Mouse (Mus musculus): ENCODE measurements around the gene Tmem120b. TPM values are rescaled to one million over a fixed set of nuclear protein-coding genes. Genes with fewer than 3 reads are reported as not detected.

The Tmem120b gene
- polyA plus RNA-seq, 1 experiment = 9.9 TPM

DNA sequence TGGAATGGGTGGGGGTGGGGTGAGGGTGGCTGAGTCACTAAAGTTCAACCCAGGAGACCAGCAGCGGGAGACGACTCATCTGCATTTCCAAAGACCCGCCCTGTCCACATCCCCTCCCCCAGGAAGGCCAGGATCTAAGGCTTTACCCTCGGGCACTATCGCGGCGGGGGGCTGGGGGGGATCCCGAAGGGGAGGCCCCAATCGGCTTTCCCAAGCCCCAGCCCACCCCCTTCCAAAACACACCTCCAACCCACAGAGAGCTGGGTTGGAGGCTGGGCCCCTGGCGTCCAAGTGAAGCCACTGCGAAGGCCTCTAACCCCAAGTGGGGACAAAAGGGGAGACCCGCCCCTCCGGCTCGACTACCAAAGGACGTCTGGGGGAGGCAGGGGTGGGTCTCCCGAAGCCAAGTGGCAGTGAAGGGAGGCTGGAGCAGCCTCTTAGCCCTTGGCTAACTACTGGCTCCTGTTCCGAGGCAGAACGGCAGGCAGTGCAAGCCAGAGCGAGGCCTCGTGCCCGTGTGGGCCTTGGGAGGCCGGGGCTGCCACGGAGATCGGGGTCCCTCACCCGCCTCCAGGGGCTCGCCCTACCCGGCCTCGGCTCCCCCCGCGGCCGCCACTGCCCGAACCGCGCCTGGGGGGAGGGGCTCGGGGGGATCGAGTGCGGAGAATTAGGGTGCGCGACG is 70.2 kb downstream of the Tmem120b start:
- peak; percentile 89 for DNase-seq
- under 1% methylated on average over 39 of the region's 40 CpGs for WGBS
- Histone ChIP-seq H3K4me3 (ENCODE audit: insufficient read depth, low read depth, low read length) (peak overlapping the region; percentile 63), H3K4me1 (ENCODE audit: control insufficient read depth, insufficient read depth, low read length) (peaks cover 28% of the 10 kb centered on the region), H3K27ac (ENCODE audit: insufficient read depth, low read depth, low read length) (peak overlapping the region; percentile 99), H3K27me3 (replicated peaks; ENCODE audit: control insufficient read depth, insufficient read depth, low read length) (no peaks in the 10 kb centered on the region), H3K36me3 (ENCODE audit: control insufficient read depth, insufficient read depth, low read length) (peaks cover 3% of the 10 kb centered on the region; the same call in 1 of the 2 replicates)
- TF ChIP-seq POLR2A (IDR thresholded peaks at IDR 0.05; ENCODE audit: low read depth, low read length) (peak; percentile 48), CTCF (conservative IDR thresholded peaks at IDR 0.05; ENCODE audit: insufficient read depth, insufficient read length, low read depth, low read length) (no peak)

- Histone ChIP-seq H3K4me3 (ENCODE audit: insufficient read depth, low read depth, low read length) (peak overlapping the region; percentile 63), H3K36me3 (ENCODE audit: control insufficient read depth, insufficient read depth, low read length) (no peaks in the 10 kb centered on the region; the same call in 1 of the 2 replicates), H3K4me1 (ENCODE audit: control insufficient read depth, insufficient read depth, low read length) (peaks cover 30% of the 10 kb centered on the region), H3K27me3 (replicated peaks; ENCODE audit: control insufficient read depth, insufficient read depth, low read length) (no peaks in the 10 kb centered on the region), H3K27ac (ENCODE audit: insufficient read depth, low read depth, low read length) (peak overlapping the region; percentile 99)
- peak; percentile 93 for DNase-seq
- under 1% methylated on average over 39 of the region's 39 CpGs for WGBS
- peak; percentile 73 for TF ChIP-seq POLR2A (IDR thresholded peaks at IDR 0.05; ENCODE audit: low read depth, low read length)
- no peak for TF ChIP-seq CTCF (conservative IDR thresholded peaks at IDR 0.05; ENCODE audit: insufficient read depth, insufficient read length, low read depth, low read length)
These were observed 70.9 kb downstream of the Tmem120b start for GRCm38 (mm10) chr5:123138953-123139721.

DNA sequence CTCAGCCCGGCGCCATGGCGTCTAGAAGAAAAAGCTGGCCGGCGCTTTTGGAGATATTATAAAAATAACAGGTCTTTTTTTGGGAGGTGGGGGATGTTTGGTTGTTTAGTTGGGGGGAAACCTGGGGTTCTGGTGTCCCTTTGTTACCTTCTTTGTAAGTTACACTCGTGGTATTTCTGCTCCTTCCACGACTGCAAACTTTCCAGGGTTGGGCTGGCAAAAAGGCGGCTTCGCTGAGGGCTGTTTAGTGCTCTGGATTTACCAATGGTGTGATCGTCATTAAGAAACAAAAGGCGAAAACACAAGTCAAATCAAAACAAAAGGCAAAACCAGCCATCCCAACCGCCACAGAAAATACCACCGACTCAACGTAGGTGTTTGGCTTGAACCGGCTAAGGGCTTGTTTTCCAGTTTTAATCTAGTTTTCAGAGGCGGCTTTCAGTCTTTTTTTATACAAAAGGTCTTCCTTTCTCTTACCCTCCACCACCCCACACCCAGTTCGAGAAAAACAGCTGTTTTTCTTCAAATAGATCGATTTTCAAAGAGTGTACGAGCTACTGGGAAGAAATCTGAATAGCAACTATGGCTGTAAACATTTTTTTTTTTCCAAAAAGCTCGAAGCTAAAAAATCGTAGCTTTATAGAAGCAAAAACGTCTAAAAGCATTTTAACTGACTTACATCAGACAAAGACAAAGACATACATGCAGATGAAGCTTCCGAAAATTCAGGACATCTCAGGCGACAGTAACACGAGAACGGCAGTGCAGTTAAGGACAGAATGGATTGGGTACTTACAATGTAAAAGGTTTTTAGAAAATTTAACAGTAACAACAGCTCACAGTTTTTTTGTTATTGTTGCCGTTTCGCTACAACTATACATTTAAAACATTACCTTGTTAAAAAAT is 71.8 kb downstream of the Tmem120b start:
- Histone ChIP-seq H3K4me3 (ENCODE audit: insufficient read depth, low read depth, low read length) (peak overlapping the region; percentile 63), H3K4me1 (ENCODE audit: control insufficient read depth, insufficient read depth, low read length) (peaks cover 28% of the 10 kb centered on the region), H3K27me3 (replicated peaks; ENCODE audit: control insufficient read depth, insufficient read depth, low read length) (no peaks in the 10 kb centered on the region), H3K27ac (ENCODE audit: insufficient read depth, low read depth, low read length) (peak overlapping the region; percentile 99), H3K36me3 (ENCODE audit: control insufficient read depth, insufficient read depth, low read length) (no peaks in the 10 kb centered on the region; the same call in 1 of the 2 replicates)
- peak; percentile 48 for DNase-seq
- 2% methylated on average over 28 of the region's 28 CpGs for WGBS
- TF ChIP-seq POLR2A (IDR thresholded peaks at IDR 0.05; ENCODE audit: low read depth, low read length) (no peak), CTCF (conservative IDR thresholded peaks at IDR 0.05; ENCODE audit: insufficient read depth, insufficient read length, low read depth, low read length) (no peak)

DNA sequence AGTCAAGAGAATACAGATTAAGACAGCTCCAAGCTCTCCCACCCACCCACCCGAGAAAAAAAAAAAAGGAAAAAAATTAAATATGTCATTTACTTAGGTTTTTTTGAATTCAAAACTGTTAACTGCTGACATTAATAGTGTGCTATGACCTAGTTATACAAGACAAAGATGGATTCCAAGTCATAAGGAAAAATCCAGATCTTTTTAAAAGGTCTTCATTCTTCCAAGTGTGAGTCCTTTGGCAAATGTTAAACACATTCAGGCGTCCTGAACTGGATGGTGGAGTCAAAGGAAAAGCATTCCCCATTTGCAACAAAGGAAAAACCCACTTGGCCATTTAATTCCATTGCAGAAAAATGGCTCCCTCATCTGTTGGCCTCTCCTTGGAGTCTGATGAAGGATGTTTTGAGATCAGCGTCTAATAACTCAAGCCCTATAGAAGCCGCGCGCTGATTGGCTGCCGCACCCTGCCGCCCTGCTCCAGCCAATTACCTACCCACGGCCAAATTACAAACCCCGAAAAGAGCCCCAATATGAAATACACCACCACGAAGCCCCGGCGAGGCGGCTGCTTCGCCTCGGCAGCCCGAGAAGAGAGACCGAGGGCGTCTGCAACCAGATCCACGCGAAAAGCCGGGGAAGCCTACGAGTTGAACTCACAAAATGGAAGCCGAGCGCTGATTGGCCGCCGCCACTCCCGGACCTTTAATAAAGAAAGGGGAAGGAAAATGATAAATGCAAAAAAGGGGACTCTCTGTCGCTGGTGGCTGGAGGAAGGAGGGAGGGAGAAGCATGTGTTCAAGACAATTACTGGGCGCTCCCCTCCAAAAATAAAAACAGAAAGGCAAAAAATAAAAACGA is 72.7 kb downstream of the Tmem120b start:
- peaks cover 20% of the 10 kb centered on the region for H3K4me1 ChIP-seq (ENCODE audit: control insufficient read depth, insufficient read depth, low read length)
- peak overlapping the region; percentile 96 for H3K27ac ChIP-seq (ENCODE audit: insufficient read depth, low read depth, low read length)
- H3K4me3 ChIP-seq (ENCODE audit: insufficient read depth, low read depth, low read length) = peak overlapping the region; percentile 57
- DNase-seq = peak; percentile 97
- H3K27me3 ChIP-seq (replicated peaks; ENCODE audit: control insufficient read depth, insufficient read depth, low read length) = no peaks in the 10 kb centered on the region
- WGBS = under 1% methylated on average over 31 of the region's 31 CpGs
- no peaks in the 10 kb centered on the region; the same call in 1 of the 2 replicates for H3K36me3 ChIP-seq (ENCODE audit: control insufficient read depth, insufficient read depth, low read length)
- TF ChIP-seq POLR2A (IDR thresholded peaks at IDR 0.05; ENCODE audit: low read depth, low read length) (peak; percentile 48), CTCF (conservative IDR thresholded peaks at IDR 0.05; ENCODE audit: insufficient read depth, insufficient read length, low read depth, low read length) (no peak)

DNA sequence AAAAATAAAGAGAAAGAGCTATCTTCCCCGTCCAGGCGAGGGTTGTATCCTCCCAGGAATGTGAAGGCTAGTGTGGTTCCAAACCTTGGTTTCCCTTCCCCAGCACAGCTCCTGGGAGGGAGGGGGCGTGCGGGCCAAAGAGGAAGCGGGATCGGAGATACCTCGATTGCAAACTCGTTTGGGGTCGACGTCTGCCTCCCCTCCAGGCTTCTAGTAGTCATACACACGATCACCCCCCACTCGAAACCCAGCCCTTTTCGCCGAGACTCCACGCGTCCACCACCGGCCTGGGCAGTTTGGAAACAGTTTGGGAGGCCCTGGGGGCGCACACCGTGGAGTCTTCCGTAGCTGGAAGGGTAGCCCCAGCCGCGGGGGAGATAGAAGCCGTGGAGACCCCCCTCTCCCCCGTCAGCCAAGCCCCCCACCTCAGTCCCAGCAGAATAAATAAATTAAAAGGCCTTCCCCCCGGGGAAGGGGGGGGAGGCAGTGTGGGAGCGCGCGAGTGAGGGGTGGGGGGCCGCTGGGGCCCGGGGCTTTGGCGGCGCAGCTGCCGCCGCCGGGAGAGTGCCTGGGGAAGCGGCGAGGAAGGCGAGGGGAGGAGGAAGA is 73.4 kb downstream of the Tmem120b start:
- no peak for DNase-seq
- Histone ChIP-seq H3K36me3 (ENCODE audit: control insufficient read depth, insufficient read depth, low read length) (no peaks in the 10 kb centered on the region; the same call in 1 of the 2 replicates), H3K27ac (ENCODE audit: insufficient read depth, low read depth, low read length) (peak overlapping the region; percentile 96), H3K4me1 (ENCODE audit: control insufficient read depth, insufficient read depth, low read length) (peaks cover 16% of the 10 kb centered on the region), H3K4me3 (ENCODE audit: insufficient read depth, low read depth, low read length) (peak overlapping the region; percentile 57), H3K27me3 (replicated peaks; ENCODE audit: control insufficient read depth, insufficient read depth, low read length) (no peaks in the 10 kb centered on the region)
- under 1% methylated on average over 37 of the region's 38 CpGs for WGBS
- TF ChIP-seq POLR2A (IDR thresholded peaks at IDR 0.05; ENCODE audit: low read depth, low read length) (no peak), CTCF (conservative IDR thresholded peaks at IDR 0.05; ENCODE audit: insufficient read depth, insufficient read length, low read depth, low read length) (no peak)
